Mouse (Mus musculus) thymus, adult 2 months (tissue): ENCODE results near the gene Ero1lb.

Source experiments
- CTCF ChIP-seq: fragments of 200-500 bp; IDR thresholded peaks from 2 replicates; pipeline ENCODE4 v1.5.1; 2012; ENCODE audit warnings: mild to moderate bottlenecking, control low read depth, low read length, moderate library complexity, borderline replicate concordance; ENCODE audit not compliant: control insufficient read depth, poor library complexity, insufficient read depth; ENCODE audit errors: extremely low read depth
- POLR2A ChIP-seq: fragments of 200-500 bp; IDR thresholded peaks from 2 replicates; pipeline ENCODE4 v1.6.1; 2012; ENCODE audit warnings: mild to moderate bottlenecking, low read length, control low read depth, moderate library complexity; ENCODE audit not compliant: control insufficient read depth, poor library complexity, insufficient read depth; ENCODE audit errors: extremely low read depth

- TF ChIP-seq CTCF (no peak), POLR2A (no peak)
These were observed 22.4 kb upstream of the Ero1lb start for GRCm38 (mm10) chr13:12543246-12543645.
